Mouse (Mus musculus) lung, embryonic 16.5 days (tissue): ENCODE results near the gene Synpo2. TPM values are rescaled to one million over a fixed set of nuclear protein-coding genes. Genes with fewer than 3 reads are reported as not detected.

Source experiments
- ATAC-seq: fragments of 200-750 bp; cut with Nextera tagmentation; 2 replicates; pipeline ENCODE4 v1.8.0; 2017; ENCODE audit warnings: low read depth, mild to moderate bottlenecking, moderate library complexity
- H3K27ac ChIP-seq: fragments of 300-500 bp; sonication (generic); 2 replicates; pipeline ENCODE4 v1.5.1; 2014; ENCODE audit warnings: mild to moderate bottlenecking, control low read depth, low read length
- H3K27me3 ChIP-seq: fragments of 300-500 bp; sonication (generic); 2 replicates; pipeline ENCODE4 v1.6.1; 2014; ENCODE audit warnings: low read depth, low read length, mixed read lengths; ENCODE audit not compliant: control insufficient read depth, insufficient read depth
- H3K36me3 ChIP-seq: fragments of 300-500 bp; sonication (generic); 2 replicates; pipeline ENCODE4 v1.6.1; 2014; ENCODE audit warnings: low read length; ENCODE audit not compliant: control insufficient read depth, insufficient read depth
- H3K4me1 ChIP-seq: fragments of 300-500 bp; sonication (generic); replicated peaks from 2 replicates; pipeline ENCODE4 v1.6.1; 2014; ENCODE audit warnings: low read length, mixed read lengths; ENCODE audit not compliant: control insufficient read depth, insufficient read depth
- H3K4me2 ChIP-seq: fragments of 300-500 bp; sonication (generic); 2 replicates; pipeline ENCODE4 v1.6.1; 2014; ENCODE audit warnings: low read depth, low read length, control low read depth
- H3K4me3 ChIP-seq: fragments of 300-500 bp; sonication (generic); 2 replicates; pipeline ENCODE4 v1.5.1; 2014; ENCODE audit warnings: mild to moderate bottlenecking, low read length, control low read depth
- H3K9ac ChIP-seq: fragments of 300-500 bp; sonication (generic); 2 replicates; pipeline ENCODE4 v1.6.1; 2014; ENCODE audit warnings: low read length, control low read depth
- H3K9me3 ChIP-seq: fragments of 300-500 bp; sonication (generic); 2 replicates; pipeline ENCODE4 v1.6.1; 2016; ENCODE audit warnings: low read length; ENCODE audit not compliant: control insufficient read depth
- WGBS: fragments of 180-500 bp; shearing (Covaris S2); extraction: QIAGEN DNeasy Blood & Tissue Kit; methylation state at CpG from one replicate; pipeline ENCODE4 v1.1.7; 2014; 5-methylcytosine and 5-hydroxymethylcytosine counted together
- polyA plus RNA-seq: library from polyadenylated mRNA; unstranded; fragments of >200 nt; fragmentation: Nextera tagmentation; extraction: Ambion mirVana; gene quantifications from 2 replicates; pipeline ENCODE4 v1.2.1, GENCODE M21; 2015

Synpo2 gene
- polyA plus RNA-seq, 1 experiment from 2014 or later: 12.1 TPM

DNA sequence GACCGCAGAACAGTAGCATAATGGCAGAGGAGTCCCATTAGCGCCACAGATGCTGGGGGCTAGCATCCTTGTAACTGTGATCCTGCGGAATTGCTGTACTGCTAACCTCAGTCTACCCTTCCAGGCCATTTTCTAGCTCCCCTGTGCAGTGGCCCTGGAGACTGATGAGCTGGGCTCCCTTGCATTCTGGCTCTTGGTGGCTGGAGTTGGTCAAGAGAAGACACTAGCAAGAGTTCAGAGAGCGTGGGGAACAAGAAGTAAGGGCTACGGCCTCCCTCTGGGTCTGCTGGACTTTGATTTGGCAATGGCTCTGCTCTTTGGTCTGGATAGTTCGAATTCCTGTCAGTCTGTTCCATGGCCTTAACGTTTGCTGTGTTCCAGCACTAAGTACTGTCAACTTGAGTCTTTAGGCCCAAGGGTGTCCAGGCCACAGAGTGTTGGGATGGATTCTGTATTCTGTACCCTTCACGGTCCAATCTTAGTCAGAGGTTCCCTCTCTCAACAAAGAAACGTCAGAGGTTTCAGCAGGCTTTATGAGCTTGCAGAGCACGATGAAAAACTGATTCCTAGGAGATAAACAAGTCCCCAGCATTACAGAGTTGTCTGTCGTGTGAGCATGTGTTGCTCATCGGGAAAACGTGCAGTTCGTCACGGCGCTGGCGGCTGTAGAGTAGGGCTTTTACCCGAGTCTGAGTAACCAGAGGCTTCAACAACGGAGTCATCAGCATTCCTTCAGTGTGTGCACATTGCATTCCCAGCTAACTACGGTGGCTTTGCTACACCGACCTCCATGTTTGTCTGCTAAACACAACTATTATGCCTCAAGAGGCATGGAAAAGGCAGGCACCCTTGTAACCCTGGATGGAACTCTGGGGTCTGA, 113.6 kb downstream of the Synpo2 start:
- WGBS: 62% methylated on average over 21 of the region's 21 CpGs
- Histone ChIP-seq H3K9ac (no peak overlapping the region), H3K9me3 (no peaks in the 10 kb centered on the region), H3K27ac (no peak overlapping the region), H3K27me3 (no peaks in the 10 kb centered on the region), H3K4me2 (no peak overlapping the region), H3K4me3 (no peak overlapping the region), H3K36me3 (no peaks in the 10 kb centered on the region), H3K4me1 (no peaks in the 10 kb centered on the region)
- ATAC-seq: no peak

DNA sequence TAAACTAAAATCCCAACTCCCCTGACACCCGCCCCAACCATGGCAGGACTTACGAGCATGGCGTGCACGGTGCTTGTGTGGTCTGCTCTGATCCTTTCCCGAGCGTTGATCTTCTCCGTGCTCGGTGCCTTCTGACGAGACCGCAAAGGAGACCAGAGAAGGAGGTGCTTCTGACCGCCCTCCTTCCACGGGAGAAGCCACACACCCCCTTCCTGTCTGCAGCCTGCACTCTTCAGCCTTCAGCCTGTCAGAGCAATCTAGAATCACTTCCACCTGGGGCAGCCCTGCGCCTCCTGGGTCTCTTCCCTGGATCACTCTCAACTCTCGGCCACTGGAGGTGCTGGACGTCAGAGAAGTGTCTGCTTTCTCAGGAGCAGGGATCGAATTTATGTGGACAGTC, 119.0 kb downstream of the Synpo2 start:
- peak overlapping the region; percentile 45 for H3K4me2 ChIP-seq
- H3K36me3 ChIP-seq: 0 out of 2 replicates have a peak, but pooled peaks cover 3% of the 10 kb centered on the region
- no peak overlapping the region for H3K27ac ChIP-seq
- H3K9me3 ChIP-seq: no peaks in the 10 kb centered on the region
- WGBS: 13% methylated on average over 16 of the region's 16 CpGs
- ATAC-seq: peak; percentile 53; the same call in 1 of the 2 replicates
- no peaks in the 10 kb centered on the region for H3K27me3 ChIP-seq
- H3K4me1 ChIP-seq: peaks cover 4% of the 10 kb centered on the region
- H3K9ac ChIP-seq: peak overlapping the region; percentile 46
- peak overlapping the region; percentile 33 for H3K4me3 ChIP-seq

DNA sequence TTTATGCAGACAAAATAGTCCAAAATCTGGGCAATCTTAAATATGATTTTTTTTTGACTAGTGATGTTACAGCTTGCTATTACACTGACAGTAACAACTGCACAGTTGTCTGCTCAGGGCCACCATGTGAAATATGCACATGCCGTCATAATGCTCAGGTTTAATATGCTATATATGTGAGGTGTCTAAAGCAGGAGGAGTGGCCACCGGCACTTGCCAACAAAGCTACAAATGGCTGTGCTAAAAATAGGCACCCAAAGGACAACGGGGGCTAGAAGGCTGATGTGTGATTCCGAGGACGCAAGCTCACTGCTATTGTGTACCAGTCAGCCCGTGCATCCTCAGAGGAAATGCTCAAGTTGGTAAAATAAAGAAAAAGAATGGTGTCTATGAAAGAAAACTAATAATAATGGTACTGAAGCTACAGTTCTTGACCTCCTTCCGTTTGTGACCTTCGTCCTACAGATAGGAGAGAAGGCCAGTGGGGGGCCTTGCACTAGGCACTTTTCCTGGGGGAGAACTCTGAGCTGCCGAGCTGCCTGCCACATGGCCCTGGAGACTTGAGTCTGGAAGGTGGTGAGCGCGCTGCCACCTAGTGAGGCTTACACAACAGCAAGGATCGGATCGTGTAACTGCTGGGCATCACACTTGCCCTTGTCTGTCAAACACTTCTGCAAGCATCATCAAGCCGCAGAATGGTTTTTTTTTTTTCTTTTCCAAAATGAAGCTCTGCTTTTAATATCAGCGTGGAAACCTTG, 120.0 kb downstream of the Synpo2 start:
- Histone ChIP-seq H3K4me2 (peak overlapping the region; percentile 40), H3K4me3 (0 out of 2 replicates have a peak overlapping the region, but pooled peaks have one; percentile 7), H3K36me3 (0 out of 2 replicates have a peak, but pooled peaks cover 3% of the 10 kb centered on the region), H3K4me1 (peaks cover 4% of the 10 kb centered on the region), H3K9me3 (no peaks in the 10 kb centered on the region), H3K27me3 (no peaks in the 10 kb centered on the region), H3K9ac (no peak overlapping the region), H3K27ac (no peak overlapping the region)
- WGBS: 15% methylated on average over 15 of the region's 15 CpGs
- ATAC-seq: peak; percentile 44; the same call in 1 of the 2 replicates

DNA sequence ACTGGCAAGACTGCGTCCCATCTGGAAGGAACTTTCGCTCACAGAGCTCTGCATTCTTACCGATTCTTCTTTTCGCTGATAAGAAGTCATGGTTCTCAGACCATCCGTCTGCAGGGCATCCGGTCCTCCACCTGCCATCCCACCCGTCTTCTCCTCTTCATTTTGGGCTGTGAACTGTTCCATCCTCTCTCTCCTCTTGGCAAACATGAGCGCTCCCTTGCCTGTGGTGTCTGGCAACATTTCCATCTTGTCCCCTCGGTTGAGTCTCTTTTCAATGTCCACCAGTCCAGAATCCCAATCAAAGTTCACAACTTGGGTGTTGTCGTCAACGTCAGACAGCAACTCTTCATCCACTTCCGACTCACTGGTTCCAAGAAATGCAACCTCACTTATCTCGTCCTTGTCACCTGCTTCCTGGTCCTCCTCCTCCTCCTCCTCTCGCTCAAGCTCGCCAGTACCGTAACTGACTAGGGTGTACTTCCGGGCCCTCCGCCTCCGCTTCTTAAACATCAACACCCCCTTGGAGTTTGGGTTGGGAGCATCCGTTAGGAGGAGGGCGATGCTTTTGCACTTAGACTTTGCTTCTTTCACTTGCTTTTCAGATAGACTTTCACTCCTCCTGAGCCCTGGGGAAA, 121.8 kb downstream of the Synpo2 start:
- Histone ChIP-seq H3K9ac (no peak overlapping the region), H3K4me1 (peaks cover 4% of the 10 kb centered on the region), H3K9me3 (no peaks in the 10 kb centered on the region), H3K27ac (no peak overlapping the region), H3K4me3 (no peak overlapping the region), H3K27me3 (no peaks in the 10 kb centered on the region), H3K4me2 (no peak overlapping the region), H3K36me3 (0 out of 2 replicates have a peak, but pooled peaks cover 3% of the 10 kb centered on the region)
- WGBS: 90% methylated on average over 21 of the region's 21 CpGs
- ATAC-seq: no peak

DNA sequence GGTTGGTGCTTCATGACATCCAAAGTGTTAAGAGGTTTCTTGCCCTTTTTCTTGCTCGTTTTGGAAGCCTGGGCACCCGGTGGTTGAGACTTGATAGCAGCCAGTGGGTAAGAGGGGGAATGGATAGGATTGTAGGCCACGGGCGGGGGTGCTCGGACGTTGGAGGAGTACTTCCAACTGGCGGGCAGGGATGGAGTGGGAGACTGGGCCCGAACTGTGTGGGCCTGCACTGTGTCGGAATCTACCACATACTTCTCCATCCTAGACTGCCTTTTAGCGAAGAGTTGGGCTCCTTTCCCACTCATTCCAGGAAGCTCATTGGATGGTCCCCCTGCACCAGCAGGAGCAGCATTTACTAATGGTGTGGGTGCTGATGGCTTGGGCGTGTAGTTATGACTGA, 123.2 kb downstream of the Synpo2 start:
- H3K27me3 ChIP-seq: no peaks in the 10 kb centered on the region
- ATAC-seq: no peak
- peaks cover 14% of the 10 kb centered on the region for H3K4me1 ChIP-seq

DNA sequence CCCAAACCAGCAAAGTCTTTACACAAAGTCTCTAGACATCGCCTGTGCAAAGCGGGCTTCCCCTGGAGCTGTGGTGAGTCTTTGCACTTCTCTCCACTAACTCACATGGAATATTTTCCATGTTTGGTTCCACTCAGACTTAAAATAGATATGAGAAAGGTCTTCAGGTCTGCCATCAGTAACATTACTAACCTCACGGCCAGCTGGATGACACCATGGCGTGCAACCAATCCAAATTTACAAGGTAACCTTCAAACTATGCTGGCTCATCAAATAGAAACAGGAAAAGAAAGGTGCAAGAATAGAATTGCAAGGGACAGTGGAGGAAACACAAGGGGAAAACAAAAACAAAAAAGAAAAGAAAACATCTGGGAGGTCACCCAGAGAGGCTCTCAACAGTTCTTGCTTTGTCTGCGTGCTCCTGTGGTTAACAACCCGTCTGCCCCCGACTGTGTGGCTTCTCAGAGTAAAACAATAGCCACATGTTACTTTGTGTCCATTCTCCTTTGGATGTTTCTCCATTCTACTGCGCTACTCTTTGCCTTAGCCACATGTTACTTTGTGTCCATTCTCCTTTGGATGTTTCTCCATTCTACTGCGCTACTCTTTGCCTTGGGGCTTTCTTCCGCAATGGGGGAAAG, 124.8 kb downstream of the Synpo2 start:
- no peak overlapping the region for H3K4me2 ChIP-seq
- 88% methylated on average over 10 of the region's 10 CpGs for WGBS
- no peak overlapping the region for H3K27ac ChIP-seq
- no peak for ATAC-seq
- H3K4me3 ChIP-seq: no peak overlapping the region
- H3K9me3 ChIP-seq: no peaks in the 10 kb centered on the region
- H3K4me1 ChIP-seq: peaks cover 24% of the 10 kb centered on the region
- 0 out of 2 replicates have a peak, but pooled peaks cover 3% of the 10 kb centered on the region for H3K36me3 ChIP-seq
- no peaks in the 10 kb centered on the region for H3K27me3 ChIP-seq
- no peak overlapping the region for H3K9ac ChIP-seq

More for the DNA sequence above, 123.2 kb downstream of the Synpo2 start:
- H3K9ac ChIP-seq: no peak overlapping the region
- no peak overlapping the region for H3K27ac ChIP-seq
- no peaks in the 10 kb centered on the region for H3K9me3 ChIP-seq
- no peak overlapping the region for H3K4me2 ChIP-seq
- H3K36me3 ChIP-seq: 0 out of 2 replicates have a peak, but pooled peaks cover 3% of the 10 kb centered on the region
- no peak overlapping the region for H3K4me3 ChIP-seq
- 79% methylated on average over 11 of the region's 11 CpGs for WGBS

DNA sequence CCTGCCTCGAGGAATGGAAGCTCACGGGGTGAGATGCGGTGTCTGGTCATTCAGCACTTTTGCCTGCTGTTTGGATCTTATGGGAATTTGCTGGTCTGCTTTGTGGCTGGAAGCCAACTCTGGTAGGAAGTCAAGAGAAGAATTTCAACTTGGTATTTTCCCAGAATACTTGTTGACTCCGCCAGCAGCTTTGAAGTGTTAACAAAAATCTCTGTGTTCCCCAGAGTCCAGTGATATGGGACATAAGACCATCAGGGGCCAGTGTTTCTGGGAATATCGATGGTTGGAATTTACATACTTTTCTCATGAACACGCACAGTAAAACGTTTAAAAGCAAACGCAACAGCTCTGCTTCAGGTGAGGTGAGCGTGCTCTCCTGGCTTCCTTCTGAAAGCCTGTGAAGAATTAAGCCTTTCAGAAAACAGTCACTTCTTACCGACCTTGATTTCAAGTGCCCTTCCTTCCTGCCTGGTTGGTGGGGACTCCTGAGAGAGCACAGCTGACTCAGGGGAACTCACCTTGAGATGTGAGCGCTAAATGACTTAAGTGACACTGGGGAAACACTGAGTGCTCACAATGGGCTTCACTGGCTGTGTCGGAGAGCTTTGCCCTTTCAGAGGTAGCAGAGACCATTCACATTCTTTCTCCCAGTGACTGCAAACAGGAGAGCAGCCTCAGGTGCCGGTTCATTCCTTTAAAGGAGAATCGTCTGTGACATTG, 128.0 kb downstream of the Synpo2 start:
- 24% methylated on average over 14 of the region's 14 CpGs for WGBS

DNA sequence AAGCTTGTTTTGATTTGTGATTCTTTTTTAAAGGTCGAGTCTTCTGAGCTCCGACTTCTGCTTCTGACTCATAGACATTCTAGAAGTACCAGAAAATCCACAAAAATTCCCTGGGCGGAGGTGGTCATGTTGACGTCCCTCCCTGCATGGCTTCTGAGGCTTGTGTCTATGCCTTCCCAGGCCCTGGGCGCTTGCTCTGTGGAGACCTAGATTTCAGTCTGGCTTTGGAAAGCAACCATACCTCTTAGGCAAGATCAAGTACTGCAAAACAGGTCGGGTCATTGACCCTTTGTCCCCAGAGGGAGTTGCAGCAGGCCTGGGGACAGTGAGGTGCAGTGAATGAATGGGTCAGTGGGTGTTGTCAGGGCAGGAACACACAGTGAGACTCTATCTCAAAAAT, 131.6 kb downstream of the Synpo2 start:
- ATAC-seq: no peak

More for the DNA sequence above, 128.0 kb downstream of the Synpo2 start:
- Histone ChIP-seq H3K27ac (peak overlapping the region; percentile 78), H3K9me3 (no peaks in the 10 kb centered on the region), H3K36me3 (no peaks in the 10 kb centered on the region), H3K27me3 (no peaks in the 10 kb centered on the region), H3K9ac (no peak overlapping the region), H3K4me3 (peak overlapping the region; percentile 23), H3K4me2 (peak overlapping the region; percentile 36), H3K4me1 (peaks cover 20% of the 10 kb centered on the region)
- ATAC-seq: peak; percentile 64

More for the DNA sequence above, 131.6 kb downstream of the Synpo2 start:
- no peak overlapping the region for H3K4me2 ChIP-seq
- 72% methylated on average over 6 of the region's 6 CpGs for WGBS
- H3K27me3 ChIP-seq: no peaks in the 10 kb centered on the region
- no peaks in the 10 kb centered on the region for H3K9me3 ChIP-seq
- no peak overlapping the region for H3K27ac ChIP-seq
- peaks cover 20% of the 10 kb centered on the region for H3K4me1 ChIP-seq
- no peaks in the 10 kb centered on the region for H3K36me3 ChIP-seq
- H3K9ac ChIP-seq: no peak overlapping the region
- no peak overlapping the region for H3K4me3 ChIP-seq
